Comparison of ENCODE assay signal across 22 mouse cellular contexts in genomic region chr11:79366284-79366683, GRCm38 (mm10). TPM values are rescaled to one million over a fixed set of nuclear protein-coding genes. Genes with fewer than 3 reads are reported as not detected.
DNase-seq lines count a peak whose midpoint lies in the region; ATAC-seq and TF ChIP-seq lines count a peak whose summit lies in the region.
"Had no signal": no experiment of that assay in that cellular context is flagged by ENCODE, and none has a peak within 500 bp of the region (broad histone marks: within the 10 kb centered on the region; RNA-seq: fewer than 3 reads in every experiment).

No protein-coding gene starts in this region.

- H3K36me3 ChIP-seq in lung, postnatal 0 days (ENCODE audit: insufficient read depth, low read length), result no peaks in the 10 kb centered on the region

- H3K27ac ChIP-seq in lung, postnatal 0 days (ENCODE audit: low read length), result 0 out of 2 replicates have a peak overlapping the region, but pooled peaks have one; percentile 14
- H3K27ac ChIP-seq: embryonic facial prominence, embryonic 10.5 days; limb, embryonic 10.5 days had no signal

- no peaks in the 10 kb centered on the region for H3K27me3 ChIP-seq in lung, postnatal 0 days (replicated peaks; ENCODE audit: insufficient read depth, low read length)

- no peak for TF ChIP-seq EP300 in lung, postnatal 0 days (IDR thresholded peaks at IDR 0.05)

- no peak overlapping the region for H3K9ac ChIP-seq in lung, postnatal 0 days (replicated peaks; ENCODE audit: low read depth)

- peak; percentile 21 for DNase-seq in lung, postnatal 0 days (ENCODE audit: low spot score)
- no peak for DNase-seq in lung, postnatal 4 days
- DNase-seq in c-Kit-positive CD71-negative TER-119-negative erythroid progenitor cells, embryonic 14.5 days (ENCODE audit: low read depth), result peak; percentile 3
- DNase-seq in spleen, postnatal 36 days (ENCODE audit: low spot score in 2 of 2), result no peak
- DNase-seq in adipocyte (ENCODE audit: low spot score), result no peak
- no peak for DNase-seq in left cerebral cortex, postnatal 36 days (ENCODE audit: low spot score in 2 of 2)
- DNase-seq: adrenal gland, postnatal 25 days; cerebellum, adult 9-10 months; gastrocnemius, postnatal 10 days; heart, adult 11 months; kidney, adult 11 months; kidney, postnatal 14 days; liver; lung, adult 2 months; thymus, postnatal 25 days had no signal

- no peak overlapping the region for H3K4me2 ChIP-seq in lung, postnatal 0 days (replicated peaks; ENCODE audit: low read depth, low read length)
- H3K4me2 ChIP-seq: heart, embryonic 11.5 days; midbrain, embryonic 11.5 days had no signal

- no peak for ATAC-seq in lung, postnatal 0 days
- peak; percentile 45 for ATAC-seq in CD4-positive, CD25-positive, alpha-beta regulatory T cell, adult 4 months
- ATAC-seq: forebrain, embryonic 16.5 days; hindbrain, embryonic 16.5 days had no signal

- TF ChIP-seq CTCF in lung, postnatal 0 days (IDR thresholded peaks at IDR 0.05), result no peak

- H3K4me1 ChIP-seq in lung, postnatal 0 days (ENCODE audit: insufficient read depth, low read depth, low read length), result peaks cover 5% of the 10 kb centered on the region; the same call in 1 of the 2 replicates
- H3K4me1 ChIP-seq: limb, embryonic 10.5 days had no signal

- intact Hi-C loops in left cerebral cortex, postnatal 36 days (cut with DNase I), result no loop called here

- H3K4me3 ChIP-seq in lung, postnatal 0 days (ENCODE audit: low read depth, low read length), result no peak overlapping the region
- H3K4me3 ChIP-seq: embryonic facial prominence, embryonic 10.5 days; limb, embryonic 10.5 days had no signal

- no peaks in the 10 kb centered on the region for H3K9me3 ChIP-seq in lung, postnatal 0 days (ENCODE audit: low read length)
- H3K9me3 ChIP-seq: embryonic facial prominence, embryonic 10.5 days; limb, embryonic 10.5 days had no signal

- WGBS in lung, postnatal 0 days, result 28% methylated on average over 8 of the region's 8 CpGs

RNA-seq across cellular contexts. Expression of gene Nf1, which starts 26.8 kb away (rescaled TPM):
- polyA plus RNA-seq in lung, postnatal 0 days (2015; fragmentation: Nextera tagmentation; extraction: Ambion mirVana), result 7.2 and 7.5 TPM in 2 replicates
- polyA plus RNA-seq in CD4-positive, CD25-positive, alpha-beta regulatory T cell, adult 4 months (2017; shearing (Covaris generic)), result 1 to 10 TPM; 1.6 to 2.5 TPM
- 100 to 1,000 TPM; 111 to 130 TPM for total RNA-seq in left cerebral cortex, postnatal 36 days (2021)

Comparison
In these comparisons a context has a peak if more than half of its experiments do, and no peak if none do; other contexts are left out.
1. DNase-seq: peak in lung, postnatal 0 days (single experiment) and c-Kit-positive CD71-negative TER-119-negative erythroid progenitor cells, embryonic 14.5 days (single experiment); none in lung, postnatal 4 days (0 of 2), spleen, postnatal 36 days (0 of 2), adipocyte (single experiment) and left cerebral cortex, postnatal 36 days (0 of 2).